Mouse (Mus musculus): Measurements from ENCODE around the gene Lingo1.
A peak's percentile ranks its signal among the peaks of the same experiment; 100 is the strongest.

Gene Lingo1

DNA sequence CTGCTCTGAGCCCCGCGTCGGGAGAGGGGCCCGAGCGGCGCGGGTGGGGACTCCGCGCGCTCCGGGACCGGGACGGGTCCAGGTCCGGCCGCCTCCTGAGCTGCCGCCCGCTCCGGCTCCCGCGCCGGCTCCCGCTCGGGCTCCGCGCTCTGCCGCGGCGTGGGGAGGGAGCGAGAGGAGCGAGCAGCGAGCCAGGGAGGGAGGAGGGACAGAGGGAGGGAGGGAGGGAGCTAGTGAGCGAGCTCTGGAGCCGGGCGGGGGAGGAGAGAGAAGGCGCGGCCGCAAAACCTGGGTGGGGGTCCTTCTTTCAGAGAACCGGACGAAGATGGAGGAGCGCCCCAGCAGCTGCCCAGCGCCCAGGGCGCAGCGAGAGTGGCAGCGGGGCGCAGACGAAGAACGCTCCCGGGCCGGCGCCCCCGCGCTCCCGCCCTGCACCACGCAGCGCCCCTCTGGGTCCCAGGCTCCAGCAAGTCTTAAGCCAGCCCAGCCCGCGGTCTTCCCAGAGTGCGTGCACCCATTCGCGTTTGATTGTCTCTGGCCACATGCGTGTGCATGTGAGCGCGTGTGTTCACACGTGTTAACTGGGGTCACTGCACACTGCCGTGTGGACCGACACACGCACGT lies 160.7 kb downstream of the Lingo1 start:
- peak; percentile 84 to 85 for DNase-seq (ENCODE audit: low spot score in 2 of 2)

DNA sequence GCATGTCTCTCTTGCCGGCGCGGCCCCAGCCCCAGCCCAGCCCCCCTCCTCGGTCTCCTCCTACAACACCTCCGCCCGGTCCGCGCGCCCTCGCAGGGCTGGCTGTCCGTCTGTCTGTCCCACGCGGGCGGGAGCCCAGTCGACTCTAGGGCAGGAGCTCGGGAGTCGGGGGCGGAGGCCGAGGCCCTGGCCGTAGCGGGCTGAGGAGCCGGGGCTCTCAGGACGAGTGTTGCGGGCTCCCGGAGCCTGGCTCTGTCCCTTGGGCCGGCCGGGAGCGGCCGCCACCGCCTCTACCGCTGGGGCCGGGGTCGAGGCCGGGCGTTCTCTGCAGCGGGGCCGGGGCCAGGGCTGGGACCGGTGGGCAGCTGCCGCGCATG lies 161.2 kb downstream of the Lingo1 start:
- peak; percentile 67 to 72 for DNase-seq (ENCODE audit: low spot score in 2 of 2)

DNA sequence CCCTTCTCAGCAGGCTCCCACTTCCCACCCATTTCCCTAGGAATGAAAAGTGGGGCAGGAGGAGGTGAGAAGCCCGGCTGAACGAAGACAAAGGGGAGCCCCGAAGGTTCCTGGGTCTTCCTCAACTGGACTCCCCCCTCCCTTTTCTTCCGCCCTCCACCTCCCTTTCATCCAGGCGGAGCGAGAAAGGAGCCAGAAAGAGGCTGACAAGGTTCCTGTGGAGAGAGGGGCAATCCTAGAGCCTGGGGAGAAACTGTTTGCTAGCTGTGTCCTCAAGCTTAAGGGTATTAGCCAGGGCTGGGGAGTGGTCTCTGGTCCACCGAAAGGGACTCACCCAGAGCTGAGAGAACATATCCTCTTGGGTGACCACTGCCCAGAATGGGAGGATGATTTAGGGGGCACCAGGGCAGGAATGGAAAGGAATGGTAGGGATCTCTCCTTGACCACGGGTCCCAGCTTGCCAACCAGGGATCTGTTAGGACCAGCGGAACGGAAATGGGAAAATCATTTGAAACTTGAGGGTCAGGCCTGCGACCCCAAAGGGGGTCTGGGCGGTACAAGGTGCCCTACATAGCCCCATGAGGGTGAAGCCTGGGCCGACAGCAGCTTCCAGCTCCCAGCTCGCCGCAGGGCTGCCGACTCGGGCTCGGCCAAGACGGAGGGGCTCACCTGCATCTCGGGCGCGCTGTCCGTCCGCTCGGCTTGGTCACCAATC lies 161.7 kb downstream of the Lingo1 start:
- DNase-seq (ENCODE audit: low spot score in 2 of 2): no peak

DNA sequence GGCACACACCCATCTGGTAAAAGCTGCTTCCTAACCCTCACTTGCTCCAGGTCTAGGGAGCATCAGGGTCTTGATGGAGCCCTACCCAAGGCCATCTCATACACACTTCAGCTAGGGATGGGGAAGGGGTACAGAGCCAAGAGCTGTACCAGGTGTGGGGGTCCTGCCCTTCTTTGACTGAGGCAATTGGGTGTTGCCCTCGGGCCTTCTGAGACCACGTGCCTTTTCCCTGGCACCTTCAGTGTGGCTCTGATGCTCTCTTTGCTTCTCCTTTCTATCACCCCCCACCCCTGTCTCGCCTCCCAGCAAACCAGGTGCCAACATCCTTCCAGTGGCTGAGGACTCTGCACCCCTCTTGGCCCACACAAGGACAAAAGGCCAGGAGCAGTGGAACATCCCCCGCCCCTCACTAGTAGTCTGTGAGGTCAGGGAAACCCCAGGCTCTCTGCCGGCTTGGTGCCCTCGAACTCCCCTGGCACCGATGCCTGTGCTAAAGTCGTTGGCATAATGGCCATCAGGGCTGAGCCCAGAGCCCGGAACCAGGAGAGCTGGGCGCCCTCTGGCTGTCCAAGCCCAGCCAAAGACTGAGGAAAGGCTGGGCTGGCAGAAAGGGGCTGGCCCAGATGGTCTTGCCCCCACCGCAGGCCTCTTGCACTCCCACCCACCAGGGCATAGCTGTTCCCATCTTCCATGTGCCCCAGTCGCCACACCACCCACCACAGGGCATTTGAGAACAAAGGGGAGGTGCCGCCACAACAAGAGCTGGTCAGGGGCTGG lies 162.6 kb downstream of the Lingo1 start:
- peak; percentile 69 to 71 for DNase-seq (ENCODE audit: low spot score in 2 of 2)

DNA sequence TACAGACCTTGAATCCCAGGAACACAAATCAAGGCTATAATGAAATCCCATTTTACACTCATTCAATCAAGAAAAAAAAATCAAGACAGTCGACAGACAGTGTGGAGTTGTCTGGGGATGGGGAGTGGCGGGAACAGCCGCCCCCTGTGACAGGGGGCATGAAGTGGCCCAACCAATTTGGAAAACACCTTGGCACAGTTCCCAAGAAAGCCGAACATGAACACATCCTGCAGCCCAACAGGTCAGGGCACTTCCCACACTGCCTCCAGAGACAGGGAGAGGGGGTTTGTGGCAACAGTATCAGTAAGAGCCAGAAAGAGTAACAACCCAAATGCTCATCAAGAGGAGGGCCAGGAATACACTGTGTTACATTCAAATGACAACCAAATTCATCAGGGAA lies 165.3 kb downstream of the Lingo1 start:
- DNase-seq (ENCODE audit: low spot score in 2 of 2): no peak

DNA sequence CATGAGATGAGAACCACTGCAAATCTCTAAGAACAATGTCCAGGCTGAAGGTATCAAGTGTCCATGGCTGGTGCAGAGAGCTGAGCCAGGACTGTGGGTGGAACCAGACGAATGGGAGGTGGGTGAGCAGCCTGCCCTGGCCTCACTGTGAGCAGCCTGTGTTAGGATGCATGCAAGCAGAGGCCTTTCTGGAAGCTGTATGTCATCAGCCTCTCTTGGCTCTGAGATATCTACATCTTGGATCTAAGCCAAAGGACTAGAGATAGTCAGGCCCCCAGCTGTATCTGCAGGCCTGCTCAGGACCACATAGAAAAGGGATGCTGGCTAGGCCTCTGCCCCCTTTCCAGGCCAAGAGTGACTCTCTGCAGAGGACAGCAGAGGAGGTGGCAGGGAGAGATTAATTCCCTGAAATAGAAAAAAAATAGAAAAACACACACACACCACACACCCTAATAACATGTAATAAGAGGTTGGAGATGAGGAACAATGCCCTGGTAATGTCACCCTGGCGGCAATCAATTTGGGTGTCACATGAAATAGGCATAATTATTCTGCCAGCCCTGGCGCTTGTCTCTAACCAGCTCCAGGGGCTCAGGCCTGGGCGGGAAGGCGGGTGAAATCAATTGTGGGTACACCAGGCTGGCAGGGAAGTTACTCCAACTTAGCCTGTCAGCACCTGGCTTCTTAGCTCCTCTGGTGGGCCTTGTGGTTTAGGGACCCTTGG lies 166.4 kb downstream of the Lingo1 start:
- no peak for DNase-seq (ENCODE audit: low spot score in 2 of 2)

DNA sequence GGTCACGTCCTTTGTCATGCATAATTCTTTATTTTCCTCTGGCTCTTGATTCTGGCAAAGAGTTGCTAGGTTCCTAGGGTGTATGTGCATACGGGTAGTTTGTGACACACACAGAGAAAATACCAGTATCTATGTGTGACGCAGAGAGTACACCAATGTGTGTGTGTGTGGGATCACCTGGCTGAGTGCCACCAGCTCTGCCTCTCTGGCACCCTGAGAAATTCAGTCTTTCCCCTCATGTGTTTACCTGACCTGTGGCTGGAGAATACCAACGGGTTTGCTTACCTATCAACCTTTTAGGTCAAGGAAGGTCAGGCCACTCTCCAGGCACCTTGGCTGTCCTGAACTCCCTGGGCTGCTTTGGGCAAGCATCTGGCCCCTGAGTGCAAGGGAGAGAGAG lies 169.0 kb downstream of the Lingo1 start:
- DNase-seq (ENCODE audit: low spot score in 2 of 2): no peak

DNA sequence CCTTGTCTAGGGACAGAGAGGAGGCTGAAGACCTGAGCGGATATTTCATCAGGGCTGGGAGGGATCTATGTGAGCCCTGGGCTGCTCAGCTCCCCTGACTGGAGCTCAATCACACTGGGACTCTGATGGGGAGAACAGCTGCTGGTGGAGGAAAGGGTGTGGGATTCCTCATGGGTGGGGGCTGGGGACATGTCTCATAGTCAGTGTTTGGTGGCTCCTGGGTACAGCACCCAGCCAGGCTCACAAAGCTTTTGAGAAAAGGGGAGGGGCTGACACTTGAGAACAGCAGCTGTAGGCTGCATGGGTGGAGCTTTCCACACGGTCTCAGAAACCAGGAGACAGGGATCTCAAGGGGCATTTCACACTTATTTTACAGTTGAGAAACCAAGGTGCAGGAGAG lies 171.3 kb downstream of the Lingo1 start:
- DNase-seq (ENCODE audit: low spot score in 2 of 2): no peak

DNA sequence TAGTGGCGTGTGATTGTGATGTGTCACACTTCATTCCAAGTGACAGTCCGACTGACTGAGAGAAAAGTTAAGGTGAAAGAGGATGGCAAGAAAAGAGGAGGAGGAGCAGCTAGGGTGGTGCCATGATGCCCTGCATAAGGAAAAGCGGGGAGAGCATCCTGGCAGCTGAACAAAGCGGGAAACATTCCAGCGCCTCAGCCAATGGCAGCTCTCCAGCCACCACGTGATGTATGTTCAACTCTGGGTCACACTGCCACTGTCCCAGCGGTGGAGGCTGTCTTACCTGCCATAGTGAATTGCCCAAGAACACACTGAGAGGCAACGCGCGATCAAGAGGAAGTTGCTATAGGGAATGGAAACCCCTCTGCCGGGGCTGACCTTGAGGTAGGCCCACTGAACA lies 172.9 kb downstream of the Lingo1 start:
- DNase-seq (ENCODE audit: low spot score in 2 of 2): no peak

DNA sequence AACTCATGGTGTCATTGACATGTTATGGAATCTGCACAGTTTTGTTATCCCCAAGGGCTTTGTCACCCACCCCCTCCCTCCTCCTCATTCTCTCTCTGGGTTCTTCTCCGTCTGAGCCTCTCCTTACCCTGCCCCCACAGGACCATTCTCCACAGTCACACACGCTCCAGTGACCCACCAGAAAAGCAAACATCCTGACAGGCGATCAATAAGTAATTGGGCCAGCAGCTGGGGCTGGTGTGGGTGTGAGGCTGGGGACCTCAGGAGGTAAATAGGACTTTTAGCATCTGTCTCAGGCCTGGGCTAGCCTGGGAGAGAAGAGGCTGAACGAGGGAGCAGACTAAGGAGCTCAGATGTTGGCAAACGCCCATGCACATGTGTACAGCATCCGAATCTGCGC lies 173.5 kb downstream of the Lingo1 start:
- DNase-seq (ENCODE audit: low spot score in 2 of 2): no peak

DNA sequence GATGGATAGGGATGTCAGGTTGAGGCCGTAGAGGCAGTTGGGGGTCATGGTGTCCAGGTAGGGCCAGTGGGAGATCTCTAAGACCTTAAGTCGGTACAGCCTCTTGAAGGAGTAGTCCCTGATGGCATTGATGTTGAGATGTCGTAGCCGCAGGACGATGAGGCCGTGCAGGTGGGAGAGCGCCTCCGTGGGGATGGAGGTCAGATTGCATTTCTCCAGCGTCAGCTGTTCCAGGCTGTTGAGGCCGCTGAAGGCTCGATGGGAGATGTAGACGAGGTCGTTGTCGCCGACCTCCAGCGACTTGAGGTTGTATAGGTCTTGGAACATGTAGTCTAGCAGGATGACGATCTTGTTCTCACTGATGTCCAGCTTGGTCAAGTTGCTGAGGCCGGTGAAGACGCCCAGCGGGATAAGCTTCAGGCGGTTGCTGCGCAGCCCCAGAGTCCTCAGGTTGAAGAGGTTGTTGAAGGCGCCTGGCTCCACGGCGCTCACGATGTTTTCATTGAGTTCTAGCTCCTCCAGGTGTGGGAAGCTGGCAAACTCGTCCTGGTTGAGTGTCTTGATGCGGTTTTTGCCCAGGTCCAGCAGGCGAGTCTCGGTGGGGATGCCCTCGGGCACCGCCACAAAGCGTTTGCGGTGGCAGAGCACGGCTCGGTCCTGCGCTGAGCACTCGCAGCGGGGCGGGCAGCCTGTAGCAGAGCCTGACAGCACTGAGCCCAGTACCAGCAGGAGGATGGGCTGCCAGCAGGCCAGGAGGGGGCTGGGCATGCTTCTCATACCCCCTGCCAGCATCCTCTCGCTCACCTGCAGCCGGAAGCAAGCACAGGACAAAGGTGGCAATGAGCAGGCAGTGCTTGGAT lies 175.5 kb downstream of the Lingo1 start:
- DNase-seq (ENCODE audit: low spot score in 2 of 2): no peak

DNA sequence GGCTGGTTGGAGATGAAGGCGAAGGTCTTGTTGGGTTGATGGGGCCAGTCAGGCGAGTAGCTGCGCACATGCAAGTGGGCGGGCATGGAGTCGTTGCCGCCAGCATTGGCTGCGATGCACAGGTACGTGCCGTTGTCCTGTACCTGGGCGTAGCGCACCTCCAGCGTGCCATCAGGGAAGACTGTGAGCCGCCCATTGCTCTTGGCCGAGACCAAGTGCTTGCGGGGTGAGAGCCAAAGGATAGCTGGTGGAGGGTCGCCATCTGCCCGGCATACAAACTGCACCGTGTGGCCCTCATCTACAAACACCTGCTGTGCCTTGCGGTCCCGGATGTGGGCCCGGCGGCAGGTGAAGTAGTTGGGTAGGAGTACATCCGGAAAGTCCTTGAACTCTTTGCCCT lies 176.6 kb downstream of the Lingo1 start:
- DNase-seq (ENCODE audit: low spot score in 2 of 2): peak in 1 of 2 experiments; percentile 29

DNA sequence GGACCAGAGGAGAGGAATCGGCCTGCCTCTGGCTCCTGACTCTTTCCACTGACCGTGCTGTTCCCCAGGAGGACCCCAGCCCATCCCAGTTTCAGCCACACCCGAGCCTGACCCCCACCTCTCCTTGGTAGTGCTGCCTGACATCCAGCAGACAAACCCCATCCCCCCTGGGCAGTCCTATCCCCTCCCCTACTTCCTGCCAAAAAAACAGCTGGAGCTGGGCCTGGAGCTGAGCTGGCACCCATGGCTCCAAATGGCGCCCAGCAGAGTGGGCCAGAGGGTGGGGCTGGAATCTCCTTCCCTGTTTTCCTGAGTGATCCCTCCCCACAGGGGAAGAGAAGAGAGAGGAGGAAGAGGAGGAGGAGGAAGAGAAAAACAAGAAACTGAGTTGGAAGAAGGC lies 177.6 kb downstream of the Lingo1 start:
- DNase-seq (ENCODE audit: low spot score in 2 of 2): peak in 1 of 2 experiments; percentile 23

DNA sequence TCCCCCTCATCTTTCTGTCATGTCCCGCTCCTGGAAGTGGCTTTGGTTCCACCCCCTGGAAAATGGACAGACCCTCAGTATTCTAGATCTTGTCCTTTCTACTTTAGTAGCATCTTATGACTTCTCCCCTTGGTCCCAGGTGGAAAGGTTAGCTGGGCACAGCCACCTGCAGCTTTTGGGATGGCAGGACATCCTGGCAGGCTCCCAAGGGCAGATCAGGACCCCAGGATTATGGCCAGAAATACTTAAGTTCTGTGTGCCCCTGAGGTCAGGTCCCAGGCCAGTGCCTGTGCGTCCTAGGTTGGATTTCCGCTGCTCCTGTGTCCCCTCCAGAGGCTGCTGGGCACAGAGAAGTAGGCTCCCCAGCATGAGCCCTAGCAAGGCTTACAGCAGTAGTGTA lies 180.2 kb downstream of the Lingo1 start:
- DNase-seq (ENCODE audit: low spot score in 2 of 2): peak in 1 of 2 experiments; percentile 50

DNA sequence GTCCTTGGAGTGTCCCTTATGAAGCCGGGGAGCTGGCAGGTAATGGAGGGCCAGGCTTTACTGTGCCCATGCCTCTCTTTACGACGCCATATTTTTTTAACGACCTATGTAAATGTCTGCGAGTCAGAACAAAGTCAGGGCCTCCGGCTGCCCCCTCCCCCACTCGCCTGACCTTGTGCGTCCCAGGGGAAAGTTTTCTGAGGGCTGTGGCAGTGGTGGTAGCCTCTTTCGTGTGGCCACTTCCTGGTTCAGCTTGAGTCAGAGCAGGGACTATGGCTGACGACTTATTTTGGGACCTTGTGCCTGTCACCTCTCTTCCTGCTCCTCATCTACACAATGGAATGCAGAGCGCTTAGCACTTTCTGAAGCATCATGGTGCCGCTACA lies 183.5 kb downstream of the Lingo1 start:
- DNase-seq (ENCODE audit: low spot score in 2 of 2): no peak

DNA sequence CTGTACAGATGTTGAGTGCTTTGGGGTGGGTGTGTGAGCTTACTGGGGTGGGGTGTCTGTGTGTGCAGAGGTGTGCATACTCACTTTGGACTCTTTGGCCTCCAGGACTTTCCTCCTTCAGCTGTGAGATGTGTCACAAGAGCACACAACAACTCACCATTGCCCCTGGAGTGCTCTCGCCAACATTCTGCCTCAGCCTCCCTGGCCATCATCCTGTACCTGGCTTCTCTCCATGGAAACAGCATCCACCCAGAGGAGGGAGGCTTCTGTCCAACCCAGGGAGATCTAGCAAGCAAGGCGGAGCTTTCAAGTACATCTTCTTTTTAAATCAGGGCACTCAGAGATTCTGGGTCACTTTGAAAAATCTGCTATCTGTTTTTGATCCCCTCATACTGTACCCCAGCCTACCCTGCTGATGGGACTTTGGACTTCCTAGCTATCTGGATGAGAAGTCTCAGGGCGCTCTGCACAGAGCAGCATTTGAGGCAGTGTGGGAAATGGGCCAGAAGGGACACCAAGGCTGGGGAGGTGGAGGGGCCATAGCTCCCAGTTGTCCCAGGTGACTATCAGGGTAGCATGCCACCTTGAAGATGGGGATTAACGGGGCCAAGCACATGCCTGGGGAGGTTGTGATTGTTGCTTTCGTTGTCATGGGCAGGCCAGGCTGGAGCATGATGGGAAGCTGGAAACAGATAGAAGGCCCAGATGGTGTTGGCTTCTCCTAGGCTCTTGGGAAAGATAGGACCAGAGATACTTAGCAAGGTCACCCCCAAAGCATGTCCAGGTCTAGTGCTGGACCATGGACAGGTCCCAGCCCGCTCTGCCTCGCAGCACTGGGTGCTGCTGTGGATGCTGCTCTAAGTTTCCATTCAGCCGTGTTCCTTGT lies 184.1 kb downstream of the Lingo1 start:
- DNase-seq (ENCODE audit: low spot score in 2 of 2): peak in 1 of 2 experiments; percentile 35

DNA sequence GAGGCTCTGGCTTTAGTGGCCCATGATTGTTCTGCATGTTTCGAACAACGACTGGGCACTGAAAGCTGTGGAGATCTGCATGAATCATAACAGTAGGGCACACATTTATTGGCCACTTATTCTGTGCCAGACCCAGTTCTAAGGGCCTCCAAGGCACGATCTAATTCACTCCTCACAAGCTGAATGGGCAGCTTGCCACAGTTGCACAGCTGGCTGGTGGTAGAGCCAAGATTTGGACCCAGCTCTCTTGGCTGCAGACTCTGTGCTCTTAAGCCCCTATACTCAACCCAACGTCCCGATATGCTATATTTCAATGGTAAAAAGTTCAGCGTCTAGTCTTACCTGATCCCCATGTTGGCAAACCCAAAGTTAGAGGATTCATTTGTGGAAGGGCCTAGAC lies 185.3 kb downstream of the Lingo1 start:
- peak in 1 of 2 experiments; percentile 71 for DNase-seq (ENCODE audit: low spot score in 2 of 2)

DNA sequence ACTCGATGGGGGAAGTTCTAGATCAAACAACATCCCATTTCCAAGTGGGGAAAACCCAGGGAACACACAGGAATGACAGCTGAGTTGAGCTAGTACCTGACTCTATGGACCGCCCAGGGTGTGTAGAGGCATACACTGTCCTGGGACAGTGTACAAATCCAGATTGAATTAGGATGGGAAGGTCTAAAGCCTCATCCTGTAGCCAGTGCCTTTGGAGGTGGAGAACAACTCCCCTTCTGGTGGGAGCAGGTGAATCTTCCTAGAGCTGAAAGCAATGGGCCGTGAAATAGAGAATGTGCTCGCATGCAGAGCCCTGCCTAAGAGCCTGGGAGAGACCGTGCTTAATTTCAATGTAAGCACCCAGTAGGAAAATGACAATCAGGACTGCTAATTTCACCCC lies 185.8 kb downstream of the Lingo1 start:
- no peak for DNase-seq (ENCODE audit: low spot score in 2 of 2)

DNA sequence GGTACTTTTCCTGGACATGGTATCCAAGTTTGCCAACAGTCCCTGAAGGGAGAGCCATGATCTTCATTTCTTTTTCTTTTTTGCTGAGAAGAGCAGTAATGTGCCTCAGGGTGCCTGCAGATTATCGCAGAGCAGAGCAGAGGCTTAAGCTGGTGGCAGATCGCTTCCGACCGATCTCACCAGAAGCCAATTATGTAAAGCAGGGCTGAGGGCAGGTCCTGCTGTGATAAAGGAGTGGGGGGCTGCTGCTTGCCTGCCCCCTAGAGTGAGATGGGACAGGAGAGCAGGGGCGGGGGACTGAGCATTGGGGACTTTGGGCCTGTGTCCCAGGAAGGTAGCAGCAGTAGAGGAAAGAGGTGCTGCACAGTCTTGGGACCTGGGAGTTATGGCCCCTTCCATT lies 186.8 kb downstream of the Lingo1 start:
- no peak for DNase-seq (ENCODE audit: low spot score in 2 of 2)

DNA sequence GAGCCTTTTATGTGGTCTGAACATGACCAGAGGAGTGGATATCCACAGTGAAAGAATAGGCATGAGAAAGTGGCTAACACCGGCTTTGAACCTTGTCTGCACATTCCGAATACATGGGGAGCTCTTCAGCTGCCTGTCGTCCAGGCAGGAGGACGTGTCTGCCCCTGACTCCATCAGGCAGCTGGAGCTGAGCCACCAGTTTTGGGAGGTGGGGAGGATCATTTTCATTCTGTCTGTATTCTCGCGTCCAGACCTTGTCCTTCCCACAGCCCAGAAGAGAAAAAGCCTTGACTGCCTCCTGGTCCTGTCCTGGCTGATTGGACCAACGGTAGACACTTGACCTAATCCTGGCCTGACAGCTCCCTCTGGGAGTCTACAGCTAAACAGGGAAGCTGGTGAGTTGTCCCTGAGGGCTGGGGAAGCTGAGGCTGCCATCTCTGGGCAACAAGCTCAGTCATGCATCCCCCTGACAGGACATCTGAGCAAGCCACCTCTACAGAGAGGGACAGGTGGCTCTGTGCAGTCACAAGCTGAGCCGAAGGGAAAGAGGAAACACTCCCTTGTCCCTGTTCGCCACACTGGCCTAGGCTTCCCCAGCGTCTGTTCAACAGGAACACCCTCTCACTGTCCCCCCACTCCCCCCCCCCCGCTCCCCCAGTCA lies 187.4 kb downstream of the Lingo1 start:
- no peak for DNase-seq (ENCODE audit: low spot score in 2 of 2)

Data from right cerebral cortex, postnatal 10 days (tissue).